Mouse (Mus musculus) heart, adult 2 months (tissue): ENCODE measurements around the gene Foxo6.

Experiments used
- CTCF ChIP-seq: fragments of 200-600 bp; IDR thresholded peaks from 2 replicates; pipeline ENCODE4 v1.8.1; 2022; ENCODE audit warnings: antibody characterized with exemption, mild to moderate bottlenecking, moderate library complexity
- POLR2A ChIP-seq: fragments of 200-500 bp; IDR thresholded peaks from 2 replicates; pipeline ENCODE4 v1.6.1; 2011; ENCODE audit warnings: mild to moderate bottlenecking, low read depth, low read length, control low read depth; ENCODE audit not compliant: insufficient read depth

DNA sequence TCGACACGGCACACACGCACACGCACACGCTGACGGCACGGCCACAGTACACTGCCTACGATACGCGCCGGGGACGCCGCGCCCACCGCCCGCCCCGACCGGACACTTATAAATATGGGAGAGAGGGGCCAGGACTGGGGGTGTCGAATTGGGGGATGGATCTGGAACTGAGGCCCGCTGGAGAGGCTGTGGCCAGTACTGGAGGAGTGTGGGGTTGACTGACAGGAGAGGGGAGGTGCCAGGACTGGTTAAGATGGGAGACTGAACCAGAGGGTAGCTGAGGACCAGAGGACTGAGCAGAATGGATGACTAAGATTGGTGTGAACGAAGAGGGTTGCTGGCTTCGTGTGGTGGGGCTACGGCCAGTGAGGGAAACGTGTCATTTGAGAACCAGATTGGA, 20.0 kb downstream of the Foxo6 start:
- TF ChIP-seq POLR2A: no peak
- TF ChIP-seq CTCF: no peak
